Mouse (Mus musculus): ENCODE measurements at regions not wholly inside any gene's neighbourhood (a gene's known extent, or its start where the extent isn't known, plus 50 kb on each side); places are given as distances from the start of the nearest gene placed in this dataset.

- H3K4me3 ChIP-seq (ENCODE audit: low read depth, low read length), result no peak overlapping the region
- H3K27me3 ChIP-seq (ENCODE audit: control insufficient read depth, insufficient read depth, low read length, poor library complexity, severe bottlenecking), result no peaks in the 10 kb centered on the region
- H3K36me3 ChIP-seq (ENCODE audit: control insufficient read depth, insufficient read depth, low read length, poor library complexity, severe bottlenecking), result no peaks in the 10 kb centered on the region
- H3K27ac ChIP-seq (ENCODE audit: insufficient read depth, low read length), result no peak overlapping the region
- H3K9me3 ChIP-seq (replicated peaks; ENCODE audit: control insufficient read depth, insufficient read depth, low read length, poor library complexity, severe bottlenecking), result peaks cover 9% of the 10 kb centered on the region
- H3K9ac ChIP-seq (ENCODE audit: low read depth, poor library complexity, severe bottlenecking), result no peak overlapping the region
- peaks cover 12% of the 10 kb centered on the region for H3K4me1 ChIP-seq (ENCODE audit: control insufficient read depth, insufficient read depth, low read length)
- TF ChIP-seq EP300 (IDR thresholded peaks at IDR 0.05; ENCODE audit: insufficient read depth, low read depth, low read length) (no peak), POLR2A (IDR thresholded peaks at IDR 0.05; ENCODE audit: insufficient read depth, low read length) (no peak), CTCF (IDR thresholded peaks at IDR 0.05; ENCODE audit: low read depth, low read length) (no peak)
Observed at GRCm38 (mm10) chr12:12180986-12181385, 81.0 kb upstream of the Fam49a start.

GRCm38 (mm10) chr12:12181686-12182085 lies 80.3 kb upstream of the Fam49a start:
- no peak overlapping the region for H3K4me3 ChIP-seq (ENCODE audit: low read depth, low read length)
- H3K36me3 ChIP-seq (ENCODE audit: control insufficient read depth, insufficient read depth, low read length, poor library complexity, severe bottlenecking), result no peaks in the 10 kb centered on the region
- no peak overlapping the region for H3K27ac ChIP-seq (ENCODE audit: insufficient read depth, low read length)
- no peaks in the 10 kb centered on the region for H3K27me3 ChIP-seq (ENCODE audit: control insufficient read depth, insufficient read depth, low read length, poor library complexity, severe bottlenecking)
- no peak overlapping the region for H3K9ac ChIP-seq (ENCODE audit: low read depth, poor library complexity, severe bottlenecking)
- H3K9me3 ChIP-seq (replicated peaks; ENCODE audit: control insufficient read depth, insufficient read depth, low read length, poor library complexity, severe bottlenecking), result peaks cover 9% of the 10 kb centered on the region
- TF ChIP-seq POLR2A (IDR thresholded peaks at IDR 0.05; ENCODE audit: insufficient read depth, low read length), result no peak
- no peak for TF ChIP-seq CTCF (IDR thresholded peaks at IDR 0.05; ENCODE audit: low read depth, low read length)
- no peak for TF ChIP-seq EP300 (IDR thresholded peaks at IDR 0.05; ENCODE audit: insufficient read depth, low read depth, low read length)
- peaks cover 12% of the 10 kb centered on the region for H3K4me1 ChIP-seq (ENCODE audit: control insufficient read depth, insufficient read depth, low read length)

GRCm38 (mm10) chr12:12186353-12186752 lies 75.6 kb upstream of the Fam49a start:
- H3K27ac ChIP-seq (ENCODE audit: insufficient read depth, low read length), result no peak overlapping the region
- H3K9me3 ChIP-seq (replicated peaks; ENCODE audit: control insufficient read depth, insufficient read depth, low read length, poor library complexity, severe bottlenecking), result peaks cover 9% of the 10 kb centered on the region
- TF ChIP-seq EP300 (IDR thresholded peaks at IDR 0.05; ENCODE audit: insufficient read depth, low read depth, low read length), result no peak
- no peak for TF ChIP-seq CTCF (IDR thresholded peaks at IDR 0.05; ENCODE audit: low read depth, low read length)
- no peak for TF ChIP-seq POLR2A (IDR thresholded peaks at IDR 0.05; ENCODE audit: insufficient read depth, low read length)
- no peak overlapping the region for H3K9ac ChIP-seq (ENCODE audit: low read depth, poor library complexity, severe bottlenecking)
- no peaks in the 10 kb centered on the region for H3K4me1 ChIP-seq (ENCODE audit: control insufficient read depth, insufficient read depth, low read length)
- H3K36me3 ChIP-seq (ENCODE audit: control insufficient read depth, insufficient read depth, low read length, poor library complexity, severe bottlenecking), result no peaks in the 10 kb centered on the region
- no peaks in the 10 kb centered on the region for H3K27me3 ChIP-seq (ENCODE audit: control insufficient read depth, insufficient read depth, low read length, poor library complexity, severe bottlenecking)
- no peak overlapping the region for H3K4me3 ChIP-seq (ENCODE audit: low read depth, low read length)

- H3K27me3 ChIP-seq (ENCODE audit: control insufficient read depth, insufficient read depth, low read length, poor library complexity, severe bottlenecking), result no peaks in the 10 kb centered on the region
- no peak overlapping the region for H3K27ac ChIP-seq (ENCODE audit: insufficient read depth, low read length)
- no peaks in the 10 kb centered on the region for H3K4me1 ChIP-seq (ENCODE audit: control insufficient read depth, insufficient read depth, low read length)
- H3K4me3 ChIP-seq (ENCODE audit: low read depth, low read length), result no peak overlapping the region
- no peaks in the 10 kb centered on the region for H3K36me3 ChIP-seq (ENCODE audit: control insufficient read depth, insufficient read depth, low read length, poor library complexity, severe bottlenecking)
- H3K9ac ChIP-seq (ENCODE audit: low read depth, poor library complexity, severe bottlenecking), result no peak overlapping the region
- no peak for TF ChIP-seq POLR2A (IDR thresholded peaks at IDR 0.05; ENCODE audit: insufficient read depth, low read length)
- TF ChIP-seq EP300 (IDR thresholded peaks at IDR 0.05; ENCODE audit: insufficient read depth, low read depth, low read length), result no peak
- no peak for TF ChIP-seq CTCF (IDR thresholded peaks at IDR 0.05; ENCODE audit: low read depth, low read length)
- no peaks in the 10 kb centered on the region for H3K9me3 ChIP-seq (replicated peaks; ENCODE audit: control insufficient read depth, insufficient read depth, low read length, poor library complexity, severe bottlenecking)
Observed at GRCm38 (mm10) chr12:12195066-12195465, 66.9 kb upstream of the Fam49a start.

- Histone ChIP-seq H3K4me1 (ENCODE audit: control insufficient read depth, insufficient read depth, low read length) (no peaks in the 10 kb centered on the region), H3K9me3 (replicated peaks; ENCODE audit: control insufficient read depth, insufficient read depth, low read length, poor library complexity, severe bottlenecking) (no peaks in the 10 kb centered on the region), H3K27ac (ENCODE audit: insufficient read depth, low read length) (no peak overlapping the region), H3K27me3 (ENCODE audit: control insufficient read depth, insufficient read depth, low read length, poor library complexity, severe bottlenecking) (no peaks in the 10 kb centered on the region), H3K9ac (ENCODE audit: low read depth, poor library complexity, severe bottlenecking) (no peak overlapping the region), H3K4me3 (ENCODE audit: low read depth, low read length) (no peak overlapping the region), H3K36me3 (ENCODE audit: control insufficient read depth, insufficient read depth, low read length, poor library complexity, severe bottlenecking) (no peaks in the 10 kb centered on the region)
- TF ChIP-seq EP300 (IDR thresholded peaks at IDR 0.05; ENCODE audit: insufficient read depth, low read depth, low read length), result no peak
- no peak for TF ChIP-seq POLR2A (IDR thresholded peaks at IDR 0.05; ENCODE audit: insufficient read depth, low read length)
- TF ChIP-seq CTCF (IDR thresholded peaks at IDR 0.05; ENCODE audit: low read depth, low read length), result no peak
Observed at GRCm38 (mm10) chr12:12196627-12197026, 65.3 kb upstream of the Fam49a start.

GRCm38 (mm10) chr12:12208216-12208615 lies 53.7 kb upstream of the Fam49a start:
- Histone ChIP-seq H3K27ac (ENCODE audit: insufficient read depth, low read length) (no peak overlapping the region), H3K4me1 (ENCODE audit: control insufficient read depth, insufficient read depth, low read length) (no peaks in the 10 kb centered on the region), H3K4me3 (ENCODE audit: low read depth, low read length) (no peak overlapping the region), H3K9ac (ENCODE audit: low read depth, poor library complexity, severe bottlenecking) (no peak overlapping the region), H3K36me3 (ENCODE audit: control insufficient read depth, insufficient read depth, low read length, poor library complexity, severe bottlenecking) (no peaks in the 10 kb centered on the region), H3K9me3 (replicated peaks; ENCODE audit: control insufficient read depth, insufficient read depth, low read length, poor library complexity, severe bottlenecking) (no peaks in the 10 kb centered on the region), H3K27me3 (ENCODE audit: control insufficient read depth, insufficient read depth, low read length, poor library complexity, severe bottlenecking) (no peaks in the 10 kb centered on the region; the same call in 1 of the 2 replicates)
- no peak for TF ChIP-seq EP300 (IDR thresholded peaks at IDR 0.05; ENCODE audit: insufficient read depth, low read depth, low read length)
- TF ChIP-seq CTCF (IDR thresholded peaks at IDR 0.05; ENCODE audit: low read depth, low read length), result no peak
- TF ChIP-seq POLR2A (IDR thresholded peaks at IDR 0.05; ENCODE audit: insufficient read depth, low read length), result no peak

All from ES-Bruce4 (cell line).